Comparison of ENCODE assay signal across 8 mouse cellular contexts in genomic region chr5:74531630-74532280, GRCm38 (mm10). TPM values are rescaled to one million over a fixed set of nuclear protein-coding genes. Genes with fewer than 3 reads are reported as not detected.
DNase-seq lines count a peak whose midpoint lies in the region; ATAC-seq and TF ChIP-seq lines count a peak whose summit lies in the region.

Scfd2 (minus strand) TSS chr5:74531759.

- peak within 1 kb of the TSS; percentile 72 for H3K4me2 ChIP-seq in CH12.LX (ENCODE audit: insufficient read depth, low read depth, poor library complexity, severe bottlenecking)
- peak within 1 kb of the TSS; percentile 98 for H3K4me2 ChIP-seq in forebrain, embryonic 12.5 days
- H3K4me2 ChIP-seq in heart, postnatal 0 days (ENCODE audit: low read depth, low read length) = peak within 1 kb of the TSS; percentile 87
- peak within 1 kb of the TSS; percentile 91 for H3K4me2 ChIP-seq in liver, embryonic 16.5 days (ENCODE audit: low read depth, low read length)
- peak within 1 kb of the TSS; percentile 99 for H3K4me2 ChIP-seq in neural tube, embryonic 13.5 days

- in situ Hi-C loops in CH12.LX (cut with MboI; ENCODE audit: low pct_ligation_motif_present, low pct_unique_long_range_greater_than_20kb, low sequenced_read_pairs) = no loop called here

- DNase-seq in CH12.LX (ENCODE audit: extremely low read depth) = peak; percentile 95
- DNase-seq in c-Kit-positive CD71-positive TER-119-negative erythroid progenitor cells, embryonic 14.5 days (ENCODE audit: low read depth) = peak; percentile 94
- DNase-seq in heart, postnatal 0 days (ENCODE audit: low spot score) = peak; percentile 96
- DNase-seq in kidney, postnatal 4 days = peak; percentile 98

- no peak within 1 kb of the TSS for H3K27ac ChIP-seq in CH12.LX (ENCODE audit: insufficient read depth, low read depth)
- H3K27ac ChIP-seq in forebrain, embryonic 12.5 days = no peak within 1 kb of the TSS
- H3K27ac ChIP-seq in heart, postnatal 0 days (ENCODE audit: low read depth) = peak within 1 kb of the TSS; percentile 75
- peak within 1 kb of the TSS; percentile 85 for H3K27ac ChIP-seq in liver, embryonic 16.5 days (ENCODE audit: low read length)
- peak within 1 kb of the TSS; percentile 2; the same call in 1 of the 2 replicates for H3K27ac ChIP-seq in neural tube, embryonic 13.5 days (replicated peaks)
- H3K27ac ChIP-seq in testis, adult 2 months (ENCODE audit: control insufficient read depth, insufficient read depth, low read depth, low read length) = peak within 1 kb of the TSS; percentile 63

- TF ChIP-seq EP300 in CH12.LX (IDR thresholded peaks at IDR 0.05; ENCODE audit: low read length) = no peak
- peak; percentile 68 for TF ChIP-seq EP300 in heart, postnatal 0 days (IDR thresholded peaks at IDR 0.05; ENCODE audit: low read depth)

- peaks cover 0 to 6% of the 10 kb centered on the region in 2 experiments for H3K36me3 ChIP-seq in CH12.LX (replicated peaks in 1 of 2; ENCODE audit: control insufficient read depth in 1 of 2, insufficient read depth in 1 of 2, low read length in 1 of 2)
- no peaks in the 10 kb centered on the region for H3K36me3 ChIP-seq in forebrain, embryonic 12.5 days (replicated peaks)
- H3K36me3 ChIP-seq in heart, postnatal 0 days (replicated peaks; ENCODE audit: control insufficient read depth, insufficient read depth, low read length) = no peaks in the 10 kb centered on the region
- H3K36me3 ChIP-seq in liver, embryonic 16.5 days (ENCODE audit: control insufficient read depth, insufficient read depth) = no peaks in the 10 kb centered on the region
- no peaks in the 10 kb centered on the region for H3K36me3 ChIP-seq in neural tube, embryonic 13.5 days
- H3K36me3 ChIP-seq in testis, adult 2 months (ENCODE audit: control insufficient read depth, insufficient read depth, low read length) = no peaks in the 10 kb centered on the region

- H3K79me2 ChIP-seq in CH12.LX (replicated peaks; ENCODE audit: control insufficient read depth, extremely low read depth, insufficient read depth, poor library complexity, severe bottlenecking) = peaks cover 14% of the 10 kb centered on the region

- H3K27me3 ChIP-seq in CH12.LX (replicated peaks) = no peaks in the 10 kb centered on the region
- no peaks in the 10 kb centered on the region for H3K27me3 ChIP-seq in forebrain, embryonic 12.5 days
- H3K27me3 ChIP-seq in heart, postnatal 0 days (ENCODE audit: control insufficient read depth, insufficient read depth, low read length) = no peaks in the 10 kb centered on the region
- H3K27me3 ChIP-seq in liver, embryonic 16.5 days (ENCODE audit: control insufficient read depth, insufficient read depth, low read depth, low read length) = no peaks in the 10 kb centered on the region
- H3K27me3 ChIP-seq in neural tube, embryonic 13.5 days = no peaks in the 10 kb centered on the region
- H3K27me3 ChIP-seq in testis, adult 2 months (ENCODE audit: control insufficient read depth, insufficient read depth, low read length) = no peaks in the 10 kb centered on the region

- dilution Hi-C loops in CH12.LX (cut with MboI; ENCODE audit: extremely low pct_ligation_motif_present, extremely low pct_unique_long_range_greater_than_20kb, low sequenced_read_pairs) = no loop called here

- peaks cover 5 to 34% of the 10 kb centered on the region in 2 experiments; a peak in 3 of 4 replicates for H3K4me1 ChIP-seq in CH12.LX (ENCODE audit: control insufficient read depth in 1 of 2, insufficient read depth in 2 of 2)
- H3K4me1 ChIP-seq in forebrain, embryonic 12.5 days = peaks cover 24% of the 10 kb centered on the region
- H3K4me1 ChIP-seq in heart, postnatal 0 days (ENCODE audit: control insufficient read depth, insufficient read depth) = peaks cover 26% of the 10 kb centered on the region
- peaks cover 26% of the 10 kb centered on the region for H3K4me1 ChIP-seq in liver, embryonic 16.5 days (ENCODE audit: control insufficient read depth, low read depth, low read length)
- peaks cover 44% of the 10 kb centered on the region for H3K4me1 ChIP-seq in neural tube, embryonic 13.5 days (replicated peaks)
- peaks cover 8% of the 10 kb centered on the region for H3K4me1 ChIP-seq in testis, adult 2 months (ENCODE audit: control insufficient read depth, insufficient read depth, low read length)

- TF ChIP-seq POLR2A in CH12.LX (IDR thresholded peaks at IDR 0.05; ENCODE audit: low read depth, low read length) = peak; percentile 88
- peak; percentile 59; the same call in 1 of the 2 replicates for TF ChIP-seq POLR2A in testis, adult 2 months (IDR thresholded peaks at IDR 0.05; ENCODE audit: control insufficient read depth, low read depth, low read length)

- peak within 1 kb of the TSS; percentile 59 for H3K9ac ChIP-seq in CH12.LX (ENCODE audit: insufficient read depth, low read depth)
- peak within 1 kb of the TSS; percentile 56 for H3K9ac ChIP-seq in forebrain, embryonic 12.5 days
- peak within 1 kb of the TSS; percentile 58 for H3K9ac ChIP-seq in heart, postnatal 0 days (replicated peaks; ENCODE audit: low read depth, low read length)
- H3K9ac ChIP-seq in liver, embryonic 16.5 days (ENCODE audit: low read depth, low read length) = peak within 1 kb of the TSS; percentile 73
- H3K9ac ChIP-seq in neural tube, embryonic 13.5 days = peak within 1 kb of the TSS; percentile 75

- H3K4me3 ChIP-seq in CH12.LX (replicated peaks in 1 of 3; ENCODE audit: low read depth in 2 of 3, low read length in 2 of 3, poor library complexity in 1 of 3) = peak within 1 kb of the TSS; percentile 86 to 94 (median 92)
- peak within 1 kb of the TSS; percentile 83 for H3K4me3 ChIP-seq in forebrain, embryonic 12.5 days (replicated peaks)
- peak within 1 kb of the TSS; percentile 62 for H3K4me3 ChIP-seq in heart, postnatal 0 days (ENCODE audit: low read depth, low read length)
- H3K4me3 ChIP-seq in liver, embryonic 16.5 days (ENCODE audit: low read depth, low read length) = peak within 1 kb of the TSS; percentile 89
- H3K4me3 ChIP-seq in neural tube, embryonic 13.5 days = peak within 1 kb of the TSS; percentile 69
- peak within 1 kb of the TSS; percentile 98 for H3K4me3 ChIP-seq in testis, adult 2 months (ENCODE audit: control insufficient read depth, low read depth, low read length)

- no peaks in the 10 kb centered on the region for H3K9me3 ChIP-seq in CH12.LX (replicated peaks; ENCODE audit: low read length)
- no peaks in the 10 kb centered on the region for H3K9me3 ChIP-seq in forebrain, embryonic 12.5 days
- no peaks in the 10 kb centered on the region for H3K9me3 ChIP-seq in heart, postnatal 0 days (replicated peaks; ENCODE audit: control insufficient read depth, low read length)
- no peaks in the 10 kb centered on the region for H3K9me3 ChIP-seq in liver, embryonic 16.5 days (replicated peaks; ENCODE audit: control insufficient read depth, low read length)
- no peaks in the 10 kb centered on the region for H3K9me3 ChIP-seq in neural tube, embryonic 13.5 days

- peak; percentile 86 for ATAC-seq in forebrain, embryonic 12.5 days (ENCODE audit: low FRiP score)
- peak; percentile 87 for ATAC-seq in heart, postnatal 0 days (ENCODE audit: insufficient read depth, low read depth)
- ATAC-seq in liver, embryonic 16.5 days (ENCODE audit: low read depth) = peak; percentile 82
- ATAC-seq in neural tube, embryonic 13.5 days (ENCODE audit: low read depth) = peak; percentile 85

- no peak for TF ChIP-seq RAD21 in CH12.LX (IDR thresholded peaks at IDR 0.05; ENCODE audit: low read depth, low read length)

- no peak for TF ChIP-seq CTCF in CH12.LX (conservative IDR thresholded peaks at IDR 0.05 in 1 of 2, IDR thresholded peaks at IDR 0.05 in 1 of 2; ENCODE audit: low read depth in 2 of 2, low read length in 2 of 2)
- TF ChIP-seq CTCF in heart, postnatal 0 days (IDR thresholded peaks at IDR 0.05; ENCODE audit: low read depth) = no peak
- no peak for TF ChIP-seq CTCF in testis, adult 2 months (IDR thresholded peaks at IDR 0.05; ENCODE audit: control insufficient read depth, insufficient read depth, insufficient replicate concordance, low read depth, low read length)

- WGBS in forebrain, embryonic 12.5 days = 7% methylated on average over 35 of the region's 35 CpGs
- 6% methylated on average over 35 of the region's 35 CpGs for WGBS in heart, postnatal 0 days
- 5% methylated on average over 35 of the region's 35 CpGs for WGBS in liver, embryonic 16.5 days (ENCODE audit: insufficient replicate concordance)
- WGBS in neural tube, embryonic 13.5 days = 7% methylated on average over 35 of the region's 35 CpGs

TF ChIP-seq in CH12.LX, 34 proteins besides CTCF, POLR2A, EP300 and RAD21 (continues in another document):
- no peak for TF ChIP-seq IRF4 (IDR thresholded peaks at IDR 0.05; ENCODE audit: low read depth, low read length)
- TF ChIP-seq NRF1 (IDR thresholded peaks at IDR 0.05; ENCODE audit: low read depth, low read length) = no peak
- TF ChIP-seq ZMIZ1 (IDR thresholded peaks at IDR 0.05; ENCODE audit: low read depth, low read length) = peak; percentile 73; the same call in 1 of the 2 replicates
- TF ChIP-seq ZKSCAN1 (IDR thresholded peaks at IDR 0.05; ENCODE audit: borderline replicate concordance, low read depth, low read length) = no peak
- peak; percentile 84 for TF ChIP-seq HCFC1 (IDR thresholded peaks at IDR 0.05; ENCODE audit: low read depth, low read length)
- no peak for TF ChIP-seq UBTF (IDR thresholded peaks at IDR 0.05; ENCODE audit: low read depth, low read length)
- TF ChIP-seq TCF12 (IDR thresholded peaks at IDR 0.05; ENCODE audit: low read depth, low read length) = peak; percentile 56
- peak; percentile 84 for TF ChIP-seq POLR2AphosphoS2 (IDR thresholded peaks at IDR 0.05; ENCODE audit: low read depth, low read length)
- TF ChIP-seq ZC3H11A (IDR thresholded peaks at IDR 0.05; ENCODE audit: low read depth, low read length) = no peak
- TF ChIP-seq ZNF384 (IDR thresholded peaks at IDR 0.05; ENCODE audit: low read depth, low read length) = no peak
- peak; percentile 67; the same call in 1 of the 2 replicates for TF ChIP-seq CHD2 (IDR thresholded peaks at IDR 0.05; ENCODE audit: low read length)
- no peak for TF ChIP-seq SMC3 (IDR thresholded peaks at IDR 0.05; ENCODE audit: low read depth, low read length)
- TF ChIP-seq KAT2A (IDR thresholded peaks at IDR 0.05; ENCODE audit: insufficient replicate concordance, low read length) = peak; percentile 69; the same call in 1 of the 2 replicates
- no peak for TF ChIP-seq JUN (IDR thresholded peaks at IDR 0.05; ENCODE audit: insufficient read depth, low read depth, low read length)

RNA-seq across cellular contexts. Expression of gene Scfd2, which starts in this region (rescaled TPM):
- total RNA-seq in CH12.LX (2012; rRNA removed) = 13.2 and 22.2 TPM in 2 replicates
- 17.4 and 18.0 TPM in 2 replicates for total RNA-seq in CH12.LX (2014; rRNA removed)
- 13.1 and 14.4 TPM in 2 replicates for polyA plus RNA-seq in CH12.LX (2012; ENCODE audit: insufficient read length, low read depth)
- polyA plus RNA-seq in forebrain, embryonic 12.5 days (2016; fragmentation: Nextera tagmentation; extraction: Ambion mirVana) = 17.0 and 17.9 TPM in 2 replicates
- 24.3 and 26.9 TPM in 2 replicates for total RNA-seq in heart, postnatal 0 days (2014; rRNA removed; ENCODE audit: low replicate concordance)
- 10.5 and 14.2 TPM in 2 replicates for polyA plus RNA-seq in heart, postnatal 0 days (2015; fragmentation: Nextera tagmentation; extraction: Ambion mirVana)
- 8.4 and 10.4 TPM in 2 replicates for polyA plus RNA-seq in liver, embryonic 16.5 days (2015; fragmentation: Nextera tagmentation; extraction: Ambion mirVana)
- polyA plus RNA-seq in neural tube, embryonic 13.5 days (2015; fragmentation: Nextera tagmentation; extraction: Ambion mirVana) = 17.2 and 21.5 TPM in 2 replicates
- polyA plus RNA-seq in testis, adult 2 months (2012; rRNA removed) = 14.9 and 17.6 TPM in 2 replicates

Comparison
In these comparisons a context has a peak if more than half of its experiments do, and no peak if none do; other contexts are left out.
1. H3K27ac ChIP-seq: peak in heart, postnatal 0 days (single experiment), liver, embryonic 16.5 days (single experiment), neural tube, embryonic 13.5 days (single experiment) and testis, adult 2 months (single experiment); none in CH12.LX (single experiment) and forebrain, embryonic 12.5 days (single experiment).
2. Peak in every context shown above with its lines, with median percentiles within 50 percentile points of each other: DNase-seq, H3K4me2 ChIP-seq, H3K4me3 ChIP-seq, H3K9ac ChIP-seq and ATAC-seq.